Mouse (Mus musculus): ENCODE results near the gene Hist3h2a.

DNA sequence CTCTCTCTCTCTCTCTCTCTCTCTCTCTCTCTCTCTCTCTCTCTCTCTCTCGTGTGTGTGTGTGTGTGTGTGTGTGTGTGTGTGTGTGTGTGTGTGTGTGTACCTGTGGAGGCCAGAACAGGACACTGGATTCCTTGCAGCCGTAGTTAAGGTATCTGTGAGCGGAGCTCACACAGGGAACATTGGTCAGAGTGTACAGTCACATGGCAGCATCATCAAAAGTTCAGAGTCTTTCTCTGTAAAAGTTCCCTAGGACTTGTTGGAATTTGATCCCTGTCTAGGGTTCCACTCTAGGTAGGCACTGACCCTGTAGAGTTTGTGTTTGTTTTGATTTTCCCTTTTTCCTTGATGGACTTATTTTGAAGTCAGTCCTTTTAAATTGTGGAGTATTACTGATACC is 27.8 kb upstream of the Hist3h2a start:
- no peak for TF ChIP-seq CTCF (IDR thresholded peaks at IDR 0.05; ENCODE audit: low read depth, low read length)
- TF ChIP-seq GATA1 (IDR thresholded peaks at IDR 0.05; ENCODE audit: borderline replicate concordance, low read length): no peak
- TF ChIP-seq GATA2 (IDR thresholded peaks at IDR 0.05; ENCODE audit: borderline replicate concordance, low read depth, low read length): no peak
- no peak for TF ChIP-seq TAL1 (conservative IDR thresholded peaks at IDR 0.05; ENCODE audit: low read depth, low read length)
- no peak for TF ChIP-seq POLR2AphosphoS5 (IDR thresholded peaks at IDR 0.05; ENCODE audit: insufficient replicate concordance, low read depth, low read length)
